Mouse (Mus musculus) frontal cortex, postnatal 10 days (tissue): ENCODE data around the gene Ubqln1.

ENCODE experiments used
- DNase-seq, 2 experiments: peaks; one replicate each; pipeline ENCODE4 v3.0.0; 2022; ENCODE audit warnings: low spot score in 2 of 2, mixed read lengths in 1 of 2

Ubqln1 gene

GRCm38 (mm10) chr13:58215592-58216341, at the start of gene Ubqln1:
Gene Ubqln1 (minus strand): TSS chr13:58215653.
- peak; percentile 75 to 87 for DNase-seq

GRCm38 (mm10) chr13:58263546-58263945, 48.1 kb upstream of the Ubqln1 start:
- no peak for DNase-seq

DNA sequence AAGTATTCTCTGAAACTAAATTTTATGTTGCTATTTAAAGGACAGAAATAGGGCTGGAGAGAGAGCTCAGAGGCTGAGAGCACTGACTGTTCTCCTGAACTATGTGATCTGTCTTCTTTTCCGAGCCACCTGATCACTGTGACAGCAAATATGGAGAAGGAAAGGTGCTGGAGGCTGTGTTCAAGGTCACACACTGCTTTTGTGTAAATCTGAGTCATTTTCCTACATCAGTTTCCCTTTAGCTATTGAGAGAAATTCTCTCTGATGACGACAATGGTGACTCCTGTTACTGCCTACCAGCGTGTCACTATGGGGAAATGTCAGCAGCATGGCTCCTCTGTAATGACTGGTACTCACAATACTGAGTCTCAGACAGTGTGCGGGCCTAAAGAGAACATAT, 46.2 kb upstream of the Ubqln1 start:
- DNase-seq, result no peak

DNA sequence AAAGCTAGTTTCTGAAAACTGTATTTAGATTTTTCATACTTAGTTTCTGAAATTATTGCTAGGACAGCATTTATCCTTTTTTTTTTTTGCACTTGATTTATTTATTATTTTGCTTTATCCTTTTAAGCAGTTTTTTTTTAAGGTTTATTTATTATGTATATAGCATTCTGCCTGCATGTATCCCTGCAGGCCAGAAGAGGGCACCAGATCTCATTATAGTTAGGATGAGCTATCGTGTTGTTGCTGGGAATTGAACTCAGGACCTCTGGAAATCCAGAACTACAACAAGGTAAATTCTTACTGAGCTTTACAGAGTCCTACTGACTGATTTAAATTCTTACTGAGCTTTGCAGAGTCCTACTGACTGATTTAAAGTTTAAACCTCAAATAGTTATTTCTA, 37.8 kb upstream of the Ubqln1 start:
- DNase-seq, result no peak

- DNase-seq, result no peak
Observed at GRCm38 (mm10) chr13:58248957-58249356, 33.5 kb upstream of the Ubqln1 start.

DNA sequence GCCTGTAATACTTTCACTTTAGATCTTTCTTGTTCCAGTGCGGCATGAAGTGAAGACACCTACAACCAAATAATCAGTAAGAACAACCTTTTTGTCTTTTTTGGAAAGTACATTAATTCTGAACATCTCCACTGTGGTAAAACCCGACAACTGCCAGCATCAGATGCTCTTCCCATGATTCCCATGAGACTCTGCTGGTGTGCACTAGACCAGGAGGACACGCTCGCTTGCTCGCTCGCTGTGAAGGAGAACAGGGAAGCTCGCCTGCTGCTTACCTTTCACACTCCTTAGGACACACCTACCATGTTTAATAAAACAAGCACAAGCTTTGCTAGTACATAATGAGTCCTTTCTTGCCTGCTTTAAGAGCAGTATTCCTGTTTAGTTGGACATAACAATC, 21.1 kb upstream of the Ubqln1 start:
- DNase-seq, result no peak

- peak in 1 of 2 experiments; percentile 29 for DNase-seq
Observed at GRCm38 (mm10) chr13:58232611-58233010, 17.2 kb upstream of the Ubqln1 start.

GRCm38 (mm10) chr13:58232070-58232469, 16.6 kb upstream of the Ubqln1 start:
- no peak for DNase-seq

DNA sequence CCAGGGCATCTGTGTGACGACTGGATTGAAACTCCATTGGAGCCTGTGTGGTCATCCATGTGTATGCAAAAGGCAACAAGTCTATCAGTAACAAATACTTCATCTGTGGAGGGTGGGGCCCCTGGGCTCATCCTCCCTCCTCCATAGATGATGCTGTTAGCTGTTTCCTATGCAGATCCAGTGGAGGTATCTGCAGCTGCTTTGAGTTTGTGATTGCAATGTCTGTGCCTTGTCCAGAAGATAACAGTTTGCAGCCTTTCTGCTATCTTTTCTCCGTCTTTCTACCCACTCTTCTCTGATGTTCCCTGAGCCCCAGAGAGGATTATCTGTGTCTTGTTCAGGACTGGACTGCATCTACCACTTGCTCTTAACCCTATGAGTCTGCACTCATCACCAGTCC, 13.2 kb upstream of the Ubqln1 start:
- DNase-seq, result no peak

DNA sequence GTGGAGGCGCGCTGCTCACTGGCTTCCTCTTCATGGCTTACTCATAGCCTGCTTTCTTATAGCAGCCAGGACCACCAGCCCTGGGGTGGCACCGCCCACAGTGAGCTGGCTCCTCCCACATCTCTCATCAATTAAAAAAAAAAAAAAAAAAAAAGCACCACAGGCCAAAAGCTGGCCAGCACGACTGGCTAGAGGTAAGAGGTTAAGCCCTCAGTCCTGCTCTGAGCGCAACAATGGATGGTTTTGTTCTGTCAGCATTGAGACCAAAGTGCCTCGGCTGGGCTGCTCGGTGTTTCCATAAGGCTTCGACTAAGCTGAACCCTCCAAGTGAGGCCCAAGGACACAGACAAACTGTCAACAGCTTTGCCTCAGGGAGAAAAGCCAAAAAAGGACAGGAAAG, 10.2 kb upstream of the Ubqln1 start:
- DNase-seq, result no peak

DNA sequence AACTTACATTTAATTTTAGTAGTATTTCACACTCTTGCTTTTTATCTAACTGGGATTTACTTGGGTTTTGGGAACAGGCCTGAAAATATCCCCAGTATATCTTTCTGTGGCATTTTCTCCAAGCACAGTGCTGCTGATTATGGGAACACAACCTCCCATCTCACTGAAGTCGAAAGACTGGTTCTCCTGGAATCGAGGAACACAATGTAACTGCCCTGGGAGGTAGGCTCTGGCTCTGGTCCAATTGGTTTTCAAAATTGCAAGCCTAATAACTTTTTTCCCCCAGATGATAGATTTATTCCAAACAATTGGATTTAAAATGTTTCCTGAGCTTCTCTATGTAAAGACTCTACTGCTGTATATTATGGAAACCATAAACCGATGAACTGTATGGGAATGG, 4.8 kb upstream of the Ubqln1 start:
- DNase-seq, result no peak

- DNase-seq, result no peak
Observed at GRCm38 (mm10) chr13:58217536-58217935, 2.1 kb upstream of the Ubqln1 start.

DNA sequence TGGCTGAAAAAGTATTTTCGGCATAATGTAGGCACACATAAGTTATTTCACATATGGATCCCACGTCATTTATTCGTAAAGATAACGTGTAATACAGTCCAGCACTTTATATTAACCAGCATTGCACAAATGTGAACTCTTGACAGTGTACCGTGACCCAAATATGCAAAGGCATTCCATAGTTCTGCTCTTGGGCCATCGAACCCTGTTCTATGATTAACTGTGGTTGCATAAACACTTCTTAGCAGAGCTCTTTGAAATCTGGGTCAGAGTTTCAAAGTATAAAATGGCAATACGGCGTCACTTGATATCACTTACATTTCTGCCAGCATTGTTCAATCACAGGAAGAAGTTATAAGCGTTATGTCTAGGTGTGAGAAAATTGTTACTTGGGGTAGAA, 942 bp upstream of the Ubqln1 start:
- DNase-seq, result no peak

- no peak for DNase-seq
Observed at GRCm38 (mm10) chr13:58215253-58215591, 231 bp downstream of the Ubqln1 start.

GRCm38 (mm10) chr13:58214346-58215252, 854 bp downstream of the Ubqln1 start:
- no peak for DNase-seq

GRCm38 (mm10) chr13:58213801-58214200, 1.7 kb downstream of the Ubqln1 start:
- DNase-seq, result no peak

DNA sequence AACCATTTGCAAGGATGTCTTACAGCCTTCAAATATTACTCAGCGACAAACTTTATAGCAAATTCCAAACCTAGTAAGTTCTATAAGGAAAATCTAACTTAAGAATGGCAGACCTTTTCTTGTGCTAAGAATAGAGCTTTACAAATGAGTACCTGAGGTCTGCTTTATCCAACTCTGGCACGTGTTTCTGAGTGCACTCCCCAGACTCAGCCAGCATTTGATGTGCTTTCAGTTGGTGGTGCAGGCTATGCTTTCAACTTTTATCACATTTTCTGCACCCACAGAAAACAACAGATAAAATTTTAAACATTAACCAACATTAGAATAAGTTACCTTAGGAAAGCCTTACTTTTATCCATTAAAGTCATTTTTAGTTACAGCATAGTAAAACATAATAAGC, 2.9 kb downstream of the Ubqln1 start:
- DNase-seq, result no peak

DNA sequence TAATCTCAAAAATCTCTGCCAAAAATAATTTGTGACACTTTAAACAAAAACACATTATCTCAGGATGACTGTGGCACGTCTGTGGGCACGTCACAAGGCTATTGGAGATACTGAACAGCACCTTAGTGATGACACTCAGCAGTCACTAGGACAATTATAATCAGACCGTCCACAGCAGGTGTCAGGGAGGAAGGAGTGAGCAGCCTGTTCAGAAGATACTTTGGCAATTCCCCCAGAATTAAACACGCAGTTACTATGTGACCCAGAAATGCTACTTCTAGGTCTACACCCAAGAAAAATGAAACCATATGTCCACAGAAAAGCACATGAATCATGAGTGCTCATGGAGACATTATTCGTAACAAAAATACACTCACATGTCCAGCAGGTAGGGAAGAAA, 5.0 kb downstream of the Ubqln1 start:
- DNase-seq, result no peak

- DNase-seq, result no peak
Observed at GRCm38 (mm10) chr13:58206084-58206483, 9.4 kb downstream of the Ubqln1 start.

- DNase-seq, result no peak
Observed at GRCm38 (mm10) chr13:58204986-58205385, 10.5 kb downstream of the Ubqln1 start.

- no peak for DNase-seq
Observed at GRCm38 (mm10) chr13:58204202-58204601, 11.3 kb downstream of the Ubqln1 start.

- DNase-seq, result no peak
Observed at GRCm38 (mm10) chr13:58202903-58203302, 12.6 kb downstream of the Ubqln1 start.

- no peak for DNase-seq
Observed at GRCm38 (mm10) chr13:58201908-58202307, 13.5 kb downstream of the Ubqln1 start.
